Comparison of ENCODE assay signal across 14 mouse cellular contexts in genomic region chr11:97885296-97885915, GRCm38 (mm10). TPM values are rescaled to one million over a fixed set of nuclear protein-coding genes. Genes with fewer than 3 reads are reported as not detected.
DNase-seq lines count a peak whose midpoint lies in the region; ATAC-seq and TF ChIP-seq lines count a peak whose summit lies in the region.
"Had no signal": no experiment of that assay in that cellular context is flagged by ENCODE, and none has a peak within 500 bp of the region (broad histone marks: within the 10 kb centered on the region; RNA-seq: fewer than 3 reads in every experiment).

No protein-coding gene starts in this region.

- TF ChIP-seq CTCF in kidney, adult 2 months (conservative IDR thresholded peaks at IDR 0.05; ENCODE audit: insufficient read depth, insufficient read length, low read depth, low read length) = no peak
- no peak for TF ChIP-seq CTCF in ES-Bruce4 (IDR thresholded peaks at IDR 0.05; ENCODE audit: low read depth, low read length)

- no peak for ATAC-seq in erythroblast, adult 5-6 weeks (replicated peaks; ENCODE audit: low FRiP score, poor library complexity, severe bottlenecking)
- ATAC-seq in kidney, embryonic 16.5 days (ENCODE audit: low FRiP score, low TSS enrichment) = no peak
- no peak for ATAC-seq in limb, embryonic 14.5 days (ENCODE audit: low FRiP score, low read depth)

- H3K4me1 ChIP-seq in erythroblast, embryonic 14.5 days (ENCODE audit: control insufficient read depth) = peaks cover 27% of the 10 kb centered on the region
- H3K4me1 ChIP-seq in kidney, embryonic 16.5 days (ENCODE audit: insufficient read depth, low read length) = peaks cover 4% of the 10 kb centered on the region; the same call in 1 of the 2 replicates
- H3K4me1 ChIP-seq in kidney, adult 2 months (ENCODE audit: control insufficient read depth, insufficient read depth, low read length) = peaks cover 3% of the 10 kb centered on the region; the same call in 1 of the 2 replicates
- no peaks in the 10 kb centered on the region for H3K4me1 ChIP-seq in ES-Bruce4 (ENCODE audit: control insufficient read depth, insufficient read depth, low read length)
- no peaks in the 10 kb centered on the region for H3K4me1 ChIP-seq in limb, embryonic 14.5 days (ENCODE audit: control insufficient read depth, insufficient read depth, low read length)

- H3K27me3 ChIP-seq in erythroblast, embryonic 14.5 days (ENCODE audit: control insufficient read depth) = no peaks in the 10 kb centered on the region
- no peaks in the 10 kb centered on the region for H3K27me3 ChIP-seq in kidney, embryonic 16.5 days (ENCODE audit: insufficient read depth, low read length)
- no peaks in the 10 kb centered on the region for H3K27me3 ChIP-seq in kidney, adult 2 months (replicated peaks; ENCODE audit: control insufficient read depth, insufficient read depth, low read length)
- H3K27me3 ChIP-seq in ES-Bruce4 (ENCODE audit: control insufficient read depth, insufficient read depth, low read length, poor library complexity, severe bottlenecking) = no peaks in the 10 kb centered on the region
- H3K27me3 ChIP-seq in limb, embryonic 14.5 days (ENCODE audit: control insufficient read depth, insufficient read depth, low read length) = no peaks in the 10 kb centered on the region
- H3K27me3 ChIP-seq: megakaryocyte, embryonic 14.5 days; neural tube, embryonic 13.5 days had no signal

- peak overlapping the region; percentile 85 for H3K4me3 ChIP-seq in erythroblast, embryonic 14.5 days (replicated peaks)
- H3K4me3 ChIP-seq in kidney, embryonic 16.5 days (ENCODE audit: low read length) = no peak overlapping the region
- no peak overlapping the region for H3K4me3 ChIP-seq in kidney, adult 2 months (ENCODE audit: insufficient read depth, low read depth, low read length)
- peak overlapping the region; percentile 91 for H3K4me3 ChIP-seq in ES-Bruce4 (ENCODE audit: low read depth, low read length)
- H3K4me3 ChIP-seq in limb, embryonic 14.5 days (replicated peaks; ENCODE audit: low read length) = 0 out of 2 replicates have a peak overlapping the region, but pooled peaks have one; percentile 55

- 88% methylated on average over 2 of the region's 2 CpGs for WGBS in kidney, embryonic 16.5 days
- 87% methylated on average over 2 of the region's 2 CpGs for WGBS in kidney, adult 2 months
- WGBS in limb, embryonic 14.5 days = 90% methylated on average over 2 of the region's 2 CpGs

- no peak overlapping the region for H3K9ac ChIP-seq in kidney, embryonic 16.5 days (replicated peaks; ENCODE audit: low read length)
- H3K9ac ChIP-seq in ES-Bruce4 (ENCODE audit: low read depth, poor library complexity, severe bottlenecking) = peak overlapping the region; percentile 91
- H3K9ac ChIP-seq in limb, embryonic 14.5 days (ENCODE audit: low read depth, low read length, severe bottlenecking) = no peak overlapping the region

- H3K4me2 ChIP-seq in kidney, embryonic 16.5 days (replicated peaks; ENCODE audit: low read depth, low read length) = peak overlapping the region; percentile 69; the same call in 1 of the 2 replicates
- H3K4me2 ChIP-seq in limb, embryonic 14.5 days (replicated peaks; ENCODE audit: low read depth, low read length, severe bottlenecking) = no peak overlapping the region

- H3K36me3 ChIP-seq in erythroblast, embryonic 14.5 days (ENCODE audit: control insufficient read depth) = no peaks in the 10 kb centered on the region
- no peaks in the 10 kb centered on the region for H3K36me3 ChIP-seq in kidney, embryonic 16.5 days (ENCODE audit: insufficient read depth, low read length)
- no peaks in the 10 kb centered on the region for H3K36me3 ChIP-seq in kidney, adult 2 months (ENCODE audit: control insufficient read depth, insufficient read depth, low read length)
- H3K36me3 ChIP-seq in ES-Bruce4 (ENCODE audit: control insufficient read depth, insufficient read depth, low read length, poor library complexity, severe bottlenecking) = no peaks in the 10 kb centered on the region
- no peaks in the 10 kb centered on the region for H3K36me3 ChIP-seq in limb, embryonic 14.5 days (ENCODE audit: control insufficient read depth, insufficient read depth, low read length)
- H3K36me3 ChIP-seq: neural tube, embryonic 13.5 days had no signal

- no peak overlapping the region for H3K27ac ChIP-seq in kidney, embryonic 16.5 days (ENCODE audit: low read length)
- H3K27ac ChIP-seq in kidney, adult 2 months (ENCODE audit: insufficient read depth, low read depth, low read length) = no peak overlapping the region
- peak overlapping the region; percentile 85 for H3K27ac ChIP-seq in ES-Bruce4 (ENCODE audit: insufficient read depth, low read length)
- H3K27ac ChIP-seq in limb, embryonic 14.5 days (replicated peaks; ENCODE audit: low read depth, low read length) = no peak overlapping the region

- no peak for DNase-seq in kidney, adult 2 months
- no peak for DNase-seq in limb, embryonic 14.5 days (ENCODE audit: low spot score)
- no peak for DNase-seq in gastrocnemius, postnatal 25 days
- DNase-seq in left cerebral cortex, adult 18-20 months (ENCODE audit: low spot score in 2 of 2) = no peak
- DNase-seq: cerebellum, adult 8-10 months; lung, adult 2 months; retina, postnatal 1 day; spleen, adult 18-20 months had no signal

- H3K9me3 ChIP-seq in erythroblast, embryonic 14.5 days (ENCODE audit: control insufficient read depth, low read length) = no peaks in the 10 kb centered on the region
- H3K9me3 ChIP-seq in kidney, embryonic 16.5 days (ENCODE audit: low read length) = peaks cover 2% of the 10 kb centered on the region; the same call in 1 of the 2 replicates
- H3K9me3 ChIP-seq in ES-Bruce4 (replicated peaks; ENCODE audit: control insufficient read depth, insufficient read depth, low read length, poor library complexity, severe bottlenecking) = no peaks in the 10 kb centered on the region
- H3K9me3 ChIP-seq in limb, embryonic 14.5 days (ENCODE audit: control insufficient read depth, low read length) = no peaks in the 10 kb centered on the region
- H3K9me3 ChIP-seq: neural tube, embryonic 13.5 days had no signal

- no peak for TF ChIP-seq POLR2A in kidney, adult 2 months (IDR thresholded peaks at IDR 0.05; ENCODE audit: low read depth, low read length)
- no peak for TF ChIP-seq POLR2A in ES-Bruce4 (IDR thresholded peaks at IDR 0.05; ENCODE audit: insufficient read depth, low read length)
- no peak for TF ChIP-seq POLR2A in limb, embryonic 14.5 days (IDR thresholded peaks at IDR 0.05; ENCODE audit: borderline replicate concordance, extremely low read depth, insufficient read depth, insufficient read length)

- TF ChIP-seq EP300 in ES-Bruce4 (IDR thresholded peaks at IDR 0.05; ENCODE audit: insufficient read depth, low read depth, low read length) = no peak

RNA-seq across cellular contexts. Expression of gene Fbxo47, which starts 1.5 kb away (rescaled TPM):
- polyA plus RNA-seq in erythroblast, embryonic 14.5 days (2012) = not detected in 2 replicates
- not detected in 2 replicates for total RNA-seq in erythroblast, adult 5-6 weeks (2015; ENCODE audit: low replicate concordance)
- total RNA-seq in erythroblast, adult 5-6 weeks (2017; ENCODE audit: low replicate concordance) = 0.84 and 0.85 TPM in 2 replicates
- polyA plus RNA-seq in kidney, embryonic 16.5 days (2015; fragmentation: Nextera tagmentation; extraction: Ambion mirVana) = 0.45 and 0.46 TPM in 2 replicates
- 0.33 and 0.39 TPM in 2 replicates for polyA plus RNA-seq in kidney, adult 2 months (2012; rRNA removed)
- polyA plus RNA-seq in ES-Bruce4 (2011; ENCODE audit: insufficient read depth, insufficient read length, low read depth, missing spikeins) = 2.5 and 2.8 TPM in 2 replicates
- polyA plus RNA-seq in limb, embryonic 14.5 days (2012; rRNA removed) = 0.58 and 1.0 TPM in 2 replicates
- polyA plus RNA-seq in limb, embryonic 14.5 days (2014; fragmentation: Nextera tagmentation; extraction: Ambion mirVana) = 0.22 and 0.82 TPM in 2 replicates
- total RNA-seq in gastrocnemius, postnatal 25 days (2021) = under 1 TPM; 0.11 to 0.15 TPM
- 1 to 10 TPM; 3.6 to 4.5 TPM for total RNA-seq in left cerebral cortex, adult 18-20 months (2021)

RNA-seq across cellular contexts. Expression of gene B230217C12Rik, which starts 44.8 kb away (rescaled TPM):
- polyA plus RNA-seq in erythroblast, embryonic 14.5 days (2012) = not detected in 2 replicates
- 2.1 TPM in 1 of 2 replicates, not detected in the other for total RNA-seq in erythroblast, adult 5-6 weeks (2015; ENCODE audit: low replicate concordance)
- not detected in 2 replicates for total RNA-seq in erythroblast, adult 5-6 weeks (2017; ENCODE audit: low replicate concordance)
- 4.3 and 6.7 TPM in 2 replicates for polyA plus RNA-seq in kidney, embryonic 16.5 days (2015; fragmentation: Nextera tagmentation; extraction: Ambion mirVana)
- 2.0 TPM in 2 replicates for polyA plus RNA-seq in kidney, adult 2 months (2012; rRNA removed)
- polyA plus RNA-seq in ES-Bruce4 (2011; ENCODE audit: insufficient read depth, insufficient read length, low read depth, missing spikeins) = 2.8 and 3.4 TPM in 2 replicates
- polyA plus RNA-seq in limb, embryonic 14.5 days (2012; rRNA removed) = 12.4 and 13.3 TPM in 2 replicates
- polyA plus RNA-seq in limb, embryonic 14.5 days (2014; fragmentation: Nextera tagmentation; extraction: Ambion mirVana) = 5.3 and 7.2 TPM in 2 replicates
- total RNA-seq in gastrocnemius, postnatal 25 days (2021) = under 1 TPM; 0.48 to 0.67 TPM
- total RNA-seq in left cerebral cortex, adult 18-20 months (2021) = 10 to 100 TPM; 73.9 to 75.8 TPM

Comparison
In these comparisons a context has a peak if more than half of its experiments do, and no peak if none do; other contexts are left out.
1. H3K4me3 ChIP-seq: peak in erythroblast, embryonic 14.5 days (single experiment), ES-Bruce4 (single experiment) and limb, embryonic 14.5 days (single experiment); none in kidney, embryonic 16.5 days (single experiment) and kidney, adult 2 months (single experiment).